Mouse (Mus musculus): ENCODE results near the gene Pkd2. TPM values are rescaled to one million over a fixed set of nuclear protein-coding genes. Genes with fewer than 3 reads are reported as not detected.
A peak's percentile ranks its signal among the peaks of the same experiment; 100 is the strongest.

Gene Pkd2
- 12.0 and 12.4 TPM in 2 replicates for polyA plus RNA-seq (2015; fragmentation: Nextera tagmentation; extraction: Ambion mirVana)

- ATAC-seq (ENCODE audit: low read depth): peak; percentile 96
- Histone ChIP-seq H3K27me3 (ENCODE audit: control insufficient read depth, insufficient read depth, low read depth, low read length) (no peaks in the 10 kb centered on the region), H3K9ac (ENCODE audit: low read length) (peak within 1 kb of the TSS; percentile 96), H3K4me2 (ENCODE audit: low read depth, low read length) (peak within 1 kb of the TSS; percentile 68), H3K4me3 (ENCODE audit: low read length) (peak within 1 kb of the TSS; percentile 91), H3K9me3 (ENCODE audit: control insufficient read depth, low read length) (no peaks in the 10 kb centered on the region; the same call in 1 of the 2 replicates), H3K36me3 (ENCODE audit: control insufficient read depth, insufficient read depth, low read length) (0 out of 2 replicates have a peak, but pooled peaks cover 3% of the 10 kb centered on the region), H3K27ac (ENCODE audit: low read length) (peak within 1 kb of the TSS; percentile 92), H3K4me1 (replicated peaks; ENCODE audit: control insufficient read depth, insufficient read depth, low read length) (peaks cover 13% of the 10 kb centered on the region)
- 9% methylated on average over 44 of the region's 46 CpGs for WGBS
Measured at GRCm38 (mm10) chr5:104458832-104459705, at the start of gene Pkd2. Gene Pkd2 (plus strand): TSS chr5:104459450.

GRCm38 (mm10) chr5:104415999-104416398 is 43.3 kb upstream of the Pkd2 start:
- ATAC-seq (ENCODE audit: low read depth): no peak
- no peaks in the 10 kb centered on the region for H3K4me1 ChIP-seq (replicated peaks; ENCODE audit: control insufficient read depth, insufficient read depth, low read length)
- H3K9me3 ChIP-seq (ENCODE audit: control insufficient read depth, low read length): no peaks in the 10 kb centered on the region
- no peaks in the 10 kb centered on the region for H3K27me3 ChIP-seq (ENCODE audit: control insufficient read depth, insufficient read depth, low read depth, low read length)
- no peak overlapping the region for H3K27ac ChIP-seq (ENCODE audit: low read length)
- no peak overlapping the region for H3K4me3 ChIP-seq (ENCODE audit: low read length)
- WGBS: 75% methylated on average over 2 of the region's 2 CpGs
- no peak overlapping the region for H3K4me2 ChIP-seq (ENCODE audit: low read depth, low read length)
- no peaks in the 10 kb centered on the region for H3K36me3 ChIP-seq (ENCODE audit: control insufficient read depth, insufficient read depth, low read length)
- H3K9ac ChIP-seq (ENCODE audit: low read length): no peak overlapping the region

- no peak for ATAC-seq (ENCODE audit: low read depth)
- Histone ChIP-seq H3K27me3 (ENCODE audit: control insufficient read depth, insufficient read depth, low read depth, low read length) (no peaks in the 10 kb centered on the region), H3K27ac (ENCODE audit: low read length) (no peak overlapping the region), H3K4me1 (replicated peaks; ENCODE audit: control insufficient read depth, insufficient read depth, low read length) (no peaks in the 10 kb centered on the region), H3K9ac (ENCODE audit: low read length) (no peak overlapping the region), H3K36me3 (ENCODE audit: control insufficient read depth, insufficient read depth, low read length) (no peaks in the 10 kb centered on the region), H3K9me3 (ENCODE audit: control insufficient read depth, low read length) (no peaks in the 10 kb centered on the region), H3K4me3 (ENCODE audit: low read length) (no peak overlapping the region), H3K4me2 (ENCODE audit: low read depth, low read length) (no peak overlapping the region)
- 72% methylated on average over 3 of the region's 3 CpGs for WGBS
Measured at GRCm38 (mm10) chr5:104417028-104417427, 42.2 kb upstream of the Pkd2 start.

GRCm38 (mm10) chr5:104417721-104418120 is 41.5 kb upstream of the Pkd2 start:
- H3K36me3 ChIP-seq (ENCODE audit: control insufficient read depth, insufficient read depth, low read length): no peaks in the 10 kb centered on the region
- ATAC-seq (ENCODE audit: low read depth): no peak
- WGBS: 90% methylated on average over 1 of the region's 1 CpGs

GRCm38 (mm10) chr5:104422039-104422438 is 37.2 kb upstream of the Pkd2 start:
- ATAC-seq (ENCODE audit: low read depth): no peak

More at GRCm38 (mm10) chr5:104417721-104418120, 41.5 kb upstream of the Pkd2 start:
- no peaks in the 10 kb centered on the region for H3K9me3 ChIP-seq (ENCODE audit: control insufficient read depth, low read length)
- no peaks in the 10 kb centered on the region for H3K27me3 ChIP-seq (ENCODE audit: control insufficient read depth, insufficient read depth, low read depth, low read length)
- H3K4me3 ChIP-seq (ENCODE audit: low read length): no peak overlapping the region
- no peak overlapping the region for H3K27ac ChIP-seq (ENCODE audit: low read length)
- no peak overlapping the region for H3K4me2 ChIP-seq (ENCODE audit: low read depth, low read length)
- no peaks in the 10 kb centered on the region for H3K4me1 ChIP-seq (replicated peaks; ENCODE audit: control insufficient read depth, insufficient read depth, low read length)
- H3K9ac ChIP-seq (ENCODE audit: low read length): no peak overlapping the region

GRCm38 (mm10) chr5:104423861-104424260 is 35.4 kb upstream of the Pkd2 start:
- WGBS: 85% methylated on average over 3 of the region's 3 CpGs
- Histone ChIP-seq H3K9me3 (ENCODE audit: control insufficient read depth, low read length) (no peaks in the 10 kb centered on the region), H3K27me3 (ENCODE audit: control insufficient read depth, insufficient read depth, low read depth, low read length) (no peaks in the 10 kb centered on the region), H3K4me3 (ENCODE audit: low read length) (no peak overlapping the region), H3K27ac (ENCODE audit: low read length) (no peak overlapping the region), H3K36me3 (ENCODE audit: control insufficient read depth, insufficient read depth, low read length) (no peaks in the 10 kb centered on the region), H3K4me1 (replicated peaks; ENCODE audit: control insufficient read depth, insufficient read depth, low read length) (no peaks in the 10 kb centered on the region), H3K9ac (ENCODE audit: low read length) (no peak overlapping the region), H3K4me2 (ENCODE audit: low read depth, low read length) (no peak overlapping the region)
- no peak for ATAC-seq (ENCODE audit: low read depth)

More at GRCm38 (mm10) chr5:104422039-104422438, 37.2 kb upstream of the Pkd2 start:
- H3K9ac ChIP-seq (ENCODE audit: low read length): no peak overlapping the region
- no peaks in the 10 kb centered on the region for H3K27me3 ChIP-seq (ENCODE audit: control insufficient read depth, insufficient read depth, low read depth, low read length)
- 63% methylated on average over 2 of the region's 2 CpGs for WGBS
- H3K9me3 ChIP-seq (ENCODE audit: control insufficient read depth, low read length): no peaks in the 10 kb centered on the region
- H3K4me1 ChIP-seq (replicated peaks; ENCODE audit: control insufficient read depth, insufficient read depth, low read length): no peaks in the 10 kb centered on the region
- H3K36me3 ChIP-seq (ENCODE audit: control insufficient read depth, insufficient read depth, low read length): no peaks in the 10 kb centered on the region
- H3K4me2 ChIP-seq (ENCODE audit: low read depth, low read length): no peak overlapping the region
- no peak overlapping the region for H3K4me3 ChIP-seq (ENCODE audit: low read length)
- H3K27ac ChIP-seq (ENCODE audit: low read length): no peak overlapping the region

- no peak for ATAC-seq (ENCODE audit: low read depth)
- Histone ChIP-seq H3K27ac (ENCODE audit: low read length) (no peak overlapping the region), H3K27me3 (ENCODE audit: control insufficient read depth, insufficient read depth, low read depth, low read length) (no peaks in the 10 kb centered on the region), H3K4me3 (ENCODE audit: low read length) (no peak overlapping the region), H3K9ac (ENCODE audit: low read length) (no peak overlapping the region), H3K4me1 (replicated peaks; ENCODE audit: control insufficient read depth, insufficient read depth, low read length) (no peaks in the 10 kb centered on the region), H3K4me2 (ENCODE audit: low read depth, low read length) (no peak overlapping the region), H3K9me3 (ENCODE audit: control insufficient read depth, low read length) (no peaks in the 10 kb centered on the region), H3K36me3 (ENCODE audit: control insufficient read depth, insufficient read depth, low read length) (no peaks in the 10 kb centered on the region)
- WGBS: 66% methylated on average over 8 of the region's 8 CpGs
Measured at GRCm38 (mm10) chr5:104425949-104426348, 33.3 kb upstream of the Pkd2 start.

- no peak for ATAC-seq (ENCODE audit: low read depth)
- Histone ChIP-seq H3K36me3 (ENCODE audit: control insufficient read depth, insufficient read depth, low read length) (no peaks in the 10 kb centered on the region), H3K4me2 (ENCODE audit: low read depth, low read length) (peak overlapping the region; percentile 36), H3K27me3 (ENCODE audit: control insufficient read depth, insufficient read depth, low read depth, low read length) (no peaks in the 10 kb centered on the region), H3K4me3 (ENCODE audit: low read length) (no peak overlapping the region), H3K27ac (ENCODE audit: low read length) (no peak overlapping the region), H3K9ac (ENCODE audit: low read length) (no peak overlapping the region), H3K4me1 (replicated peaks; ENCODE audit: control insufficient read depth, insufficient read depth, low read length) (no peaks in the 10 kb centered on the region), H3K9me3 (ENCODE audit: control insufficient read depth, low read length) (no peaks in the 10 kb centered on the region)
- 34% methylated on average over 12 of the region's 12 CpGs for WGBS
Measured at GRCm38 (mm10) chr5:104432886-104433285, 26.4 kb upstream of the Pkd2 start.

- no peak overlapping the region for H3K27ac ChIP-seq (ENCODE audit: low read length)
- H3K9ac ChIP-seq (ENCODE audit: low read length): no peak overlapping the region
- H3K36me3 ChIP-seq (ENCODE audit: control insufficient read depth, insufficient read depth, low read length): no peaks in the 10 kb centered on the region
- no peak for ATAC-seq (ENCODE audit: low read depth)
- no peaks in the 10 kb centered on the region for H3K27me3 ChIP-seq (ENCODE audit: control insufficient read depth, insufficient read depth, low read depth, low read length)
- H3K4me3 ChIP-seq (ENCODE audit: low read length): no peak overlapping the region
- H3K4me2 ChIP-seq (ENCODE audit: low read depth, low read length): no peak overlapping the region
- H3K9me3 ChIP-seq (ENCODE audit: control insufficient read depth, low read length): no peaks in the 10 kb centered on the region
- no peaks in the 10 kb centered on the region for H3K4me1 ChIP-seq (replicated peaks; ENCODE audit: control insufficient read depth, insufficient read depth, low read length)
- 36% methylated on average over 6 of the region's 6 CpGs for WGBS
Measured at GRCm38 (mm10) chr5:104433968-104434565, 25.2 kb upstream of the Pkd2 start.
